Mouse (Mus musculus): ENCODE results near the gene Itm2b.

DNA sequence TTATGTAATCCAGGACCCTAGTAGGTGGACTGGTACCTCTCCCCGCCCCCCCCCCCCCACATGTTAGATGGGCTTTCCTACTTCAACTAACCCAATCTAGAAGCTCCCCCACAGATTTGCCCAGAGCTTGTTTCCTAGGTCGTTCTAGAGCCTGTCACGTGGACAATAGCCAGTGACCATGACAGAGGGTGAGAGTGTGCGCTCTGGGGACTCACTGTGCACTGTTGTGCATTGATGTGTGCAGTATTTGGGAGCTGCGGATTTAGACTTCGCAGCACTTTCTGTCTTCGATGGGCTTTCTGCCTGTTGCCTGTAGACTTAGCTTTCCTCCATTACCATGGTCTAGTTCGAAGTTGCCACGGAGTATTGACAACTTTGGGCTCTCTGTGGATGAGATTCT, 36.5 kb upstream of the Itm2b start:
- no peak for TF ChIP-seq CTCF (IDR thresholded peaks at IDR 0.05; ENCODE audit: control insufficient read depth, insufficient read depth, low read length)
- no peak for TF ChIP-seq POLR2A (IDR thresholded peaks at IDR 0.05; ENCODE audit: borderline replicate concordance, control insufficient read depth, low read depth, low read length)

All from bone marrow, adult 2 months (tissue).